Mouse (Mus musculus) brain, embryonic 14.5 days (tissue): ENCODE data around the gene Rab10.

Experiments used
- CTCF ChIP-seq: fragments of 200-500 bp; IDR thresholded peaks from 2 replicates; pipeline ENCODE4 v1.5.1; 2012; ENCODE audit warnings: inconsistent platforms, mild to moderate bottlenecking, moderate library complexity, borderline replicate concordance; ENCODE audit not compliant: insufficient read depth, insufficient read length; ENCODE audit errors: extremely low read depth
- POLR2A ChIP-seq: fragments of 200-500 bp; IDR thresholded peaks from 2 replicates; pipeline ENCODE4 v1.6.1; 2012; ENCODE audit warnings: mild to moderate bottlenecking, inconsistent platforms, borderline replicate concordance; ENCODE audit not compliant: poor library complexity, insufficient read depth, insufficient read length, severe bottlenecking; ENCODE audit errors: extremely low read depth

- TF ChIP-seq CTCF (no peak), POLR2A (no peak)
Observed at GRCm38 (mm10) chr12:3261596-3261995, 48.2 kb downstream of the Rab10 start.
